Mouse (Mus musculus) spleen, adult 2 months (tissue): ENCODE measurements around the gene Lrrtm1.

Source experiments
- CTCF ChIP-seq: fragments of 200-500 bp; IDR thresholded peaks from 2 replicates; pipeline ENCODE4 v1.5.1; 2011; ENCODE audit warnings: mild to moderate bottlenecking, inconsistent platforms; ENCODE audit not compliant: insufficient read depth, insufficient read length, insufficient replicate concordance; ENCODE audit errors: extremely low read depth
- POLR2A ChIP-seq: fragments of 200-500 bp; IDR thresholded peaks from 2 replicates; pipeline ENCODE4 v1.6.1; 2011; ENCODE audit warnings: low read depth, low read length, inconsistent platforms

DNA sequence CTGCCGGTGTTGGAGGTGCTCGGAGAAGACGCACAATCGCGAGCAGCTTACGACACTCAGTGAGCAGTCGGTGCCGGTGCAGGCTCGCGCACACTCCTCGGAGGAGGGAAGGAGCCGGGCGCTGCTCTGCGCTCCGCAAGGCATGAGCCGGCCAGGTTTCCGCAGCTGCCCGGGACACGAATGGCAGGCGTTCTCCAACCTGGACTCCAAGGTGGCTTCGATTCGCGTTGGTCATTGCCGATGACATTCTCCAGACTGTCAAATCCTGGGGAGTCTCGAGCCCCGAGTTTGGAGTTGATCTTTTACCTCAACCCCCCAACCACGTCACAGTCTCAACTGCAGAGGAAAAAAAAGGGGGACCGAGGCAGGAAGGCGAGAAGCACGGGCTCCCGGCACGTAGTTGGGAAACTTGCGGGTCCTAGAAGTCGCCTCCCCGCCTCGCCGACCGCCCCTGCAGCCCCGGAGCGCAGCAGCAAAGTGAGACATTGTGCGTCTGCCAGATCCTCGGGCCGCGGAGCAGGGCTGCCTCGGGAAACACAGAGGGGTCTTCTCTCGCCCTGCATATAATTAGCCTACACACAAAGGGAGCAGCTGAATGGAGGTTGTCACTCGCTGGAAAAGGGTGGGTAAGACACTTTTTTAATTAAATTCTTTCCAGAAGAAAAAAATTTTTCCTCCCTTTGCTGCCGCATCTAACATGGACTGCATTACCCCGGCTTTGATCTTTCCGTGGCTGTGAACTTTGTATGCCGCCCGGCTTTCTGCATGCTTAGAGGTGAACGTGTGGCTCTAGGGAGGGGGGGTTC is at the start of gene Lrrtm1:
- TF ChIP-seq CTCF, result no peak
- no peak for TF ChIP-seq POLR2A
